Mouse (Mus musculus) leukemia stem cell, adult 10-12 weeks (primary cell): Measurements from ENCODE around the gene Exosc1. TPM values are rescaled to one million over a fixed set of nuclear protein-coding genes. Genes with fewer than 3 reads are reported as not detected.

Experiments
- polyA plus RNA-seq: library from polyadenylated mRNA; stranded (reverse); fragments of >175 nt; gene quantifications from 2 replicates; pipeline ENCODE4 v1.2.3, GENCODE M21; 2012; ENCODE audit warnings: low replicate concordance

Exosc1 gene
- 5.5 and 21.0 TPM in 2 replicates for polyA plus RNA-seq

DNA sequence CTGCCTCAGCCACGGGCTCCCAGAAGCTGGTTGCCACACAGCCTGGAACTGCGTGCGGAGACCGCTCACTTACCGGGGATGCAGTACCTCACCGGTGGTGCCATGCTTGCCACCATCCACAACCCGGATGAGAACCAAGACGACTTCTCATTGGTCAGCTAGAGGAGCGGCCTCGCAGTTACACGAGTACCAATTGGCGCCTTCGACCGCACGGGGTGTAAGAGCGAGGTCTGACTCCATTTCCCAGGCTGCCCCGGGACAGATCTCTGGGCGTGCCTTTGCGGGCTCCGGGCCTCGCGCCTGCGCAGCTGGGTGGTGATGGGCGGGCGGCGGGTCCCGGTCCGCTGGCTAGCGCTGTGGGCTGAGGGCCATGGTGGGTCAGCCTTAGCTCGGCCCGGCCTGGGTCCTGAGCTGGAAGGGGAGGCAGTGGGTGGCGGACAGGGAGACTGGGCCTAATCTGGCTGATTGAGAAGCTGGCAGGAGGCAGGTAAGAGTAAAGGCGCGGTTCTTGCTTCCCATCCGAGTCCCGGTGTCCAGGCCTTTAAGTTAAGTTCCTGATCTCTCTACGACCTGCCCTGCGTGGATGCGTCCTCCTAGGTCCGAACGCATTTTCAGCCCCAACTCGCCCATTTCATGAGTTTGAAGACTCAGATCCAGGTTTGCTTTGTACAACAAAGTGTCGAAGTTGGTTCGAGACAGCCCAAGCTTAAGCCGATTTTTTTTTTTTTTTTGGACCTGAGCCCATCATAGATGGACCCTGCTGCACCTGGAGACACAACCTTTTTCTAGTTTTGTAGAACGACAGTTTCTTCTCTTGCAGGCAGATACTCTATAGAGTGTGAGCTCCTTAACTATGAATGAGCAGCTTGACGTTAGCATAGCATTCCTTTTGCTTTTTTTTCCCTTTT lies at the start of gene Exosc1, which contains the start of gene Zdhhc16:
TSS of gene Exosc1 (minus strand) at position 245 of the 908 bp plus-strand sequence.
TSS of gene Zdhhc16 (plus strand) at position 302 of the 908 bp plus-strand sequence.

DNA sequence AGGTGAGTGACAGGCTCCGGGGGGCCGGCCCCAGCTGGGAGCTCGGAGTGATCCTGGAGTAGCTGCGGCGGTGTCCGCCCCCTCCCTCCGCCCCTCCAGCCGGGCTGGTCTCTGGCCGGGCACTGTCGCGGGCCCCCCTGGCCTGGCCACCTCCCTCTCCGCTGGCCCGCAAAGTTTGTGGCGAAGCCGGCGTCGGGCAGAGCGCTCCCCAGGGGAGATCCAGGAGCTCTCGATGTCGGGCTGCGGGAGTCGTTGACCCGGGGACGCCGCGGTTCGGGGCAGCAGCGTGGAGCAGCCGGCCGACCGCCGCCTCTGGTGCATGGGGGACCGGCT lies 48.3 kb upstream of the Exosc1 start, which contains the start of gene Ubtd1:
TSS of gene Ubtd1 (plus strand) at position 169 of the 333 bp plus-strand sequence.

DNA sequence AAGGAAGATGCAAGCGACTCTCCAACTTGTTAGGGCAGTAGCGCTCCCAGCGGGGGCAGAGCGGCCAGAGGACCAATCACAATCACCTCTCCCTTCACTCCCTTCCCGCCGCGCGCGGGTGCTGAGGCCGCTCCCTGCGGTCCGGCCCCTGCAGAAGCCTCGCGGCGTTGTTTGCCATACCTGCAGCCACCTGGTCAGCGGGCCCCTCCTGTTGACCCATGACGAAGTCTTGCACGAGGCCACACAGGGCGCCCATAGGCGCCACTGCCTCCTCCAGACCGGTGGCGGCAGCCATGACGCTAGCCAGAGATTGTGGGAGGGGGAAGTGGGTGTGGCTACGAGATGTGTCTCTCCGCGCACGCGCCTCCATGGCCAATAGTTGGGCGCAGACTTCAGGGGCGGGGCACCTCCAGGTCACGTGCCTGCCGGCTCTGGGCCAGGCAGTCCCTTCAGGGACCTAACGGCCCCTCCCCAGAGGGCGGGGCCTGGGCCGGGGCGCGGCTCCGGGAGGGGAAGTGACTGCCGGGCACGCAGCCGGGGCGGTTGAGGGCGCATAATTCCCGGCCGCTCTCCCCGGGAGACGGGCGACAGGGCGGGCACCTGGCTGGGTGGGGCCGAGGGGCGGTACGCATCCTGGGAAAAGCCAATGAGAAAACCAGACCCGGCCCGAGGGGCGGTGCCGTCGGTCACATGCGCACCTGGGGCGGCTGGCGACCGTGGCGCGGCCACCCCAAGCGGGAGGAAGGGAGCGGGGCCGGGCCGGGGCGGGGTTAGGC lies 47.8 kb upstream of the Exosc1 start, which contains the start of gene Mms19:
TSS of gene Mms19 (minus strand) at position 339 of the 776 bp plus-strand sequence.

DNA sequence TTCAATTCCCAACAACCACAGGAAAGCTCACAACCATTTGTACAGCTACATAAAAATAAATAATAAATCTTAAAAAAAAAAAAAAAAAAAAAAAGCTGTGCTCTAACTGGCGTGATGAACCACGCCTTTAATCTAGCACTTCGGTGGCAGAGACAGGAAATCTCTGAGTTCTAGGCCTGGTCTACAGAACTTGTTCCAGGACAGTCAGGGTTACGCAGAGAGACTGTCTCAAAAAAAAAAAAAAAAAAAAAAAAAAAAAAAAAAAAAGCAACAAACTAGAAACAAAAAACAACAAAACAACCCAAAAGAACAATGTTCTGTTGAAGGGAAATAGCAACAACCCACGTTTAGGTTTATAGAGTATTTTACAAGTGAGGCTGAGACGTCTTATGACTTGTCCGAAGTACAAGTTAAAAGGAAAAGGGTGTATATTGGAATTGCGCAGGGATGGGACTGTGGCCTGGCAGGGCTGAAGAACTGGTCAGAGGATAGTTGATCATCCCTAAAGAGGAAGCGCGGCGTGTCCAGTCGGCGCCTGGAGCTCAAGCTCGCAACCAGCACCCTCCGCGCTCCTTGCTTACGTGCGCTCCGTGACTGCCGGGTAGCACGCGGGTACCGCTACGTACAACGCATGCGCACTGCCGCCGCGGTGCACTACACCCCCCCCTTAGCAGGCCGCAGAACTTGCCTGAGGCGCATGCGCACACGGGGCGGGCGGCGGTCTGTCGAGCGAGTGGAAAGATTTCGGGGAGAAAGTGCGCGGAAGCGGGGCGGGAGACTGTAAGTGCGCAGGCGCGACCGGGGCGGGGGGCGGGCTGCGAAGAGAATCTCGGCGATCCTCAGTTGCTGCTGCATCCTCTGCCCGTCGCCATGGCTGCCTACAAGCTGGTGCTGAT lies 21.8 kb downstream of the Exosc1 start, which contains the start of gene Pgam1:
TSS of gene Pgam1 (plus strand) at position 746 of the 896 bp plus-strand sequence.

DNA sequence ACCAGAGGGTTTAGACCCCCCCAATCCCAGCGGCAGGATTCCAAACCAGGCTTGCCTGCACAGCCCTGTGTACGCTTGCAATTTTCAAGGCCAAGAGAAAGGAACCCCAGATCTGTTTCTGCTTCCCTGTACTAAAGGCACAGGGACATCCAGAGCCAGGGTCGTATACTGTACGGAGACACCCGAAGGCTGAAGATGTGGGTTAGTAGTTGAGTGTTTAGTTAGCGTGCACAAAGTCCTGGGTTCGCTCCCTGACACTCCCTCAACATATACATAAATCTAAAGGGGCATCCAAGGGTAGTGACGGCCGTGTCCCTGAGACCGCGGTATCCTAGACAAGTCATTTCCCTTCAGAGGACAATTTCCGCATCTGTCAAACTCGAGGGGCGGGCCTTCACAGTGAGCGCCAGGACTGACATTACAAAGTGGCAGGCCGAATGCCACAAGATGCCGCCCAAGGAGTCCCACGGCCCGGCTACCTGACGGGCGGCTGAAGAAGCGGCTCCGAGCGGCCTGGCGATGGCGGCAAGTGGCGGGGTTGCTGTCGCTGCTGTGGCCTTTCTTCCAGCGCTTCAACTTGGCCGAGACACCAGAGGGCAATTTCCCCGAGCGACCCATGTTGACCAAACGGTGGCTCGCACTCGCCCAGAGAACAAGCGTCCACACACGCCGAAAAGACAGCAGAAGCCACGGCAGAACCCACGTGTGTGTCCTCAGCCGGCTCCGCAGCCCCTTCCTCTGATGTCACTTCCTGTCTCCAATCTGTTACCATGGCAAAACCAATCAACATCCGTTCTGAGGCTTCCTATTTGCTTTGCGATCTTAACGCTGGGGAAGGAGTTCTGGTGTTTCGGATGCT lies 37.5 kb downstream of the Exosc1 start, which contains the start of gene Rrp12:
TSS of gene Rrp12 (minus strand) at position 714 of the 859 bp plus-strand sequence.

Other genes starting within 250 kb of the Exosc1 start
- 0.07 TPM in 1 of 2 replicates, not detected in the other for gene Slit1, start 189.8 kb downstream of the Exosc1 start, polyA plus RNA-seq
- 2.7 and 3.8 TPM in 2 replicates for gene Arhgap19, start 131.4 kb downstream of the Exosc1 start, polyA plus RNA-seq
- gene Frat1, start 103.5 kb downstream of the Exosc1 start, polyA plus RNA-seq: 54.1 and 63.1 TPM in 2 replicates
- 22.1 and 29.2 TPM in 2 replicates for gene Frat2, start 85.3 kb downstream of the Exosc1 start, polyA plus RNA-seq
- gene Rrp12, start 37.2 kb downstream of the Exosc1 start, polyA plus RNA-seq: 14.9 and 24.9 TPM in 2 replicates
- gene Pgam1, start 21.5 kb downstream of the Exosc1 start, polyA plus RNA-seq: 45.6 and 62.6 TPM in 2 replicates
- gene Zdhhc16, start 57 bp upstream of the Exosc1 start, polyA plus RNA-seq: 20.4 and 33.6 TPM in 2 replicates
- 5.1 and 29.0 TPM in 2 replicates for gene Mms19, start 47.7 kb upstream of the Exosc1 start, polyA plus RNA-seq
- 6.3 and 8.7 TPM in 2 replicates for gene Ubtd1, start 48.3 kb upstream of the Exosc1 start, polyA plus RNA-seq
- gene Ankrd2, start 102.6 kb upstream of the Exosc1 start, polyA plus RNA-seq: 0.55 and 1.0 TPM in 2 replicates
- not detected in 2 replicates for gene Hoga1, start 112.2 kb upstream of the Exosc1 start, polyA plus RNA-seq
- not detected in 2 replicates for gene 4933411K16Rik, start 118.8 kb upstream of the Exosc1 start, polyA plus RNA-seq
- 0.09 and 0.50 TPM in 2 replicates for gene Morn4, start 152.9 kb upstream of the Exosc1 start, polyA plus RNA-seq
- 16.8 and 26.8 TPM in 2 replicates for gene Pi4k2a, start 157.0 kb upstream of the Exosc1 start, polyA plus RNA-seq
- 4.4 and 14.3 TPM in 2 replicates for gene Avpi1, start 195.6 kb upstream of the Exosc1 start, polyA plus RNA-seq
- 4.7 and 6.3 TPM in 2 replicates for gene Marveld1, start 214.0 kb upstream of the Exosc1 start, polyA plus RNA-seq
- gene Zfyve27, start 230.5 kb upstream of the Exosc1 start, polyA plus RNA-seq: 14.8 and 15.6 TPM in 2 replicates